Mouse (Mus musculus): ENCODE measurements around the gene Dbi. TPM values are rescaled to one million over a fixed set of nuclear protein-coding genes. Genes with fewer than 3 reads are reported as not detected.

The Dbi gene
- total RNA-seq, 1 experiment, result 259 TPM

- in situ Hi-C loops (cut with MboI; ENCODE audit: low sequenced_read_pairs in 2 of 2, unreplicated experiment in 2 of 2), result no loop called here
- no peaks in the 10 kb centered on the region for H3K9me3 ChIP-seq (ENCODE audit: control insufficient read depth, insufficient read depth, low read depth, low read length)
- H3K9ac ChIP-seq (ENCODE audit: insufficient read depth, low read depth, low read length, poor library complexity, severe bottlenecking), result no peak overlapping the region; the same call in 1 of the 2 replicates
- H3K4me3 ChIP-seq (ENCODE audit: insufficient read depth in 1 of 2, low read depth in 1 of 2, low read length in 2 of 2, poor library complexity in 1 of 2, severe bottlenecking in 1 of 2), result no peak overlapping the region; a peak in 1 of 4 replicates
- H3K36me3 ChIP-seq (ENCODE audit: control insufficient read depth, insufficient read depth, low read length, poor library complexity, severe bottlenecking), result no peaks in the 10 kb centered on the region
- no peak for DNase-seq (ENCODE audit: low read depth, low spot score)
- H3K27ac ChIP-seq (ENCODE audit: insufficient read depth, low read depth, low read length, poor library complexity, severe bottlenecking), result no peak overlapping the region; the same call in 1 of the 2 replicates
- peaks cover 14 to 40% of the 10 kb centered on the region in 2 experiments for H3K4me1 ChIP-seq (ENCODE audit: control insufficient read depth in 2 of 2, insufficient read depth in 2 of 2, low read length in 2 of 2, poor library complexity in 1 of 2)
- no peak for TF ChIP-seq CHD2 (IDR thresholded peaks at IDR 0.05; ENCODE audit: low read depth, low read length)
- TF ChIP-seq ZNF384 (IDR thresholded peaks at IDR 0.05; ENCODE audit: low read depth, low read length), result no peak
- TF ChIP-seq HCFC1 (IDR thresholded peaks at IDR 0.05; ENCODE audit: borderline replicate concordance, insufficient read depth, low read length), result no peak
- TF ChIP-seq ZC3H11A (IDR thresholded peaks at IDR 0.05; ENCODE audit: borderline replicate concordance, low read depth, low read length), result no peak
- no peak for TF ChIP-seq MAFK (IDR thresholded peaks at IDR 0.05; ENCODE audit: insufficient read depth, low read depth, low read length)
Observed at GRCm38 (mm10) chr1:120083921-120084517, 36.9 kb downstream of the Dbi start.

DNA sequence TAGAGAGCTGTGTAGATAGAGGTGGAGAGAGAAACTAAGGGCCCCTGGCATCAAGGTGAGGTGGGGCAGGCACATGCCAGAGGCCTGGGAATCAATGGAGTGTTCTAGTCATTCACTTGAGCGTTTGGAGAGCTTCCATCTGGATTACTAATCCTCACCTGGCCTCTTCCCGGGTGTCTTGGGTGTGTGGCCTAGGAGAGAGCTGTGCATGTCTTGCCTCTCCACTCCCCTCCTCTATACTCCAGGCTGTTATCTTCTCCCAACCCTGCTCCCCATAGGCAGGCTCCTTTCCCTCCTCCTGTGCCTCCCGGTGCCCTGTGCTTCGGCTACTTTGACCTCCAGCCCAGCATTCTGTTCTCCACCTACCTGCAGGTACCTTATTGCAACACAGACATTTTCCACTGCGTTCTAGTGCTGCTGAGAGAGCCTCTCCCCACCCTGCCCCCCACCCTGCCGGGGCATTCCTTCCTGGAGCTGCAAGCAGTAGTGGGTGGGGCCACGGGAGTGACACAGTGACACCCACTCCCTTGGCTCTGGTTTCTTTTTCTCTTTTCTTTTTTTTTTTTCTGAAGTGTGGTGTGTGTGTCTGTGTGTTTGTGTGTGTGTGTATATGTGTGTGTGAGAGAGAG lies 37.8 kb downstream of the Dbi start:
- TF ChIP-seq ZNF384 (IDR thresholded peaks at IDR 0.05; ENCODE audit: low read depth, low read length), result 0 out of 2 replicates have a peak, but pooled peaks have one; percentile 29
- no peak for TF ChIP-seq MAFK (IDR thresholded peaks at IDR 0.05; ENCODE audit: insufficient read depth, low read depth, low read length)
- DNase-seq (ENCODE audit: low read depth, low spot score), result peak; percentile 41
- Histone ChIP-seq H3K36me3 (ENCODE audit: control insufficient read depth, insufficient read depth, low read length, poor library complexity, severe bottlenecking) (no peaks in the 10 kb centered on the region), H3K4me1 (ENCODE audit: control insufficient read depth in 2 of 2, insufficient read depth in 2 of 2, low read length in 2 of 2, poor library complexity in 1 of 2) (peaks cover 16 to 38% of the 10 kb centered on the region in 2 experiments), H3K9me3 (ENCODE audit: control insufficient read depth, insufficient read depth, low read depth, low read length) (no peaks in the 10 kb centered on the region), H3K4me3 (ENCODE audit: insufficient read depth in 1 of 2, low read depth in 1 of 2, low read length in 2 of 2, poor library complexity in 1 of 2, severe bottlenecking in 1 of 2) (peak overlapping the region; percentile 8 to 46; a peak in 2 of 4 replicates), H3K9ac (ENCODE audit: insufficient read depth, low read depth, low read length, poor library complexity, severe bottlenecking) (peak overlapping the region; percentile 62; the same call in 1 of the 2 replicates), H3K27ac (ENCODE audit: insufficient read depth, low read depth, low read length, poor library complexity, severe bottlenecking) (peak overlapping the region; percentile 57; the same call in 1 of the 2 replicates)
- in situ Hi-C loops (cut with MboI; ENCODE audit: low sequenced_read_pairs in 2 of 2, unreplicated experiment in 2 of 2), result no loop called here

DNA sequence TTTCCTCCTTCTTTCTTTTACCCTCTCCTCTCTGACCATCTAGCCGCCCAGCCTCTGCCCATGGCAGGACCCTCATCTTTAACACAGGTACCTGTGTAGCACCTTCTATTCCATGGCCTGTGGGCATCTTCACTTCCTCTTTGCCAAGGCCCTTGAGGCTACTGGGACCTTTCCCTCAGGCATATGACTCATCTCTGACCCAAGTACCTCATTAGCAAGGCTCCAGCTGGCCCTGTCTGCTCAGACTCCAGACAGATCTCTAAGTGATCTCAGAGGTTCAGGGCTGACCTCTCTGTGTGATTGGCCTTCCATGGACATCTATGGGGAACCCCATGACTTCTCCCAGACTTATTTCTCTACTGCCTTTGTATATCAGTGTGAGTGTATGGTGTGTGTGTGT lies 40.2 kb downstream of the Dbi start:
- H3K9me3 ChIP-seq (ENCODE audit: control insufficient read depth, insufficient read depth, low read depth, low read length), result no peaks in the 10 kb centered on the region
- H3K4me1 ChIP-seq (ENCODE audit: control insufficient read depth in 2 of 2, insufficient read depth in 2 of 2, low read length in 2 of 2, poor library complexity in 1 of 2), result peaks cover 17 to 39% of the 10 kb centered on the region in 2 experiments
- TF ChIP-seq HCFC1 (IDR thresholded peaks at IDR 0.05; ENCODE audit: borderline replicate concordance, insufficient read depth, low read length) (no peak), ZC3H11A (IDR thresholded peaks at IDR 0.05; ENCODE audit: borderline replicate concordance, low read depth, low read length) (no peak), ZNF384 (IDR thresholded peaks at IDR 0.05; ENCODE audit: low read depth, low read length) (no peak), MAFK (IDR thresholded peaks at IDR 0.05; ENCODE audit: insufficient read depth, low read depth, low read length) (no peak), CHD2 (IDR thresholded peaks at IDR 0.05; ENCODE audit: low read depth, low read length) (no peak)
- H3K27ac ChIP-seq (ENCODE audit: insufficient read depth, low read depth, low read length, poor library complexity, severe bottlenecking), result no peak overlapping the region
- no peak overlapping the region for H3K4me3 ChIP-seq (ENCODE audit: insufficient read depth in 1 of 2, low read depth in 1 of 2, low read length in 2 of 2, poor library complexity in 1 of 2, severe bottlenecking in 1 of 2)
- in situ Hi-C loops (cut with MboI; ENCODE audit: low sequenced_read_pairs in 2 of 2, unreplicated experiment in 2 of 2), result no loop called here
- DNase-seq (ENCODE audit: low read depth, low spot score), result no peak
- H3K36me3 ChIP-seq (ENCODE audit: control insufficient read depth, insufficient read depth, low read length, poor library complexity, severe bottlenecking), result no peaks in the 10 kb centered on the region
- H3K9ac ChIP-seq (ENCODE audit: insufficient read depth, low read depth, low read length, poor library complexity, severe bottlenecking), result no peak overlapping the region

DNA sequence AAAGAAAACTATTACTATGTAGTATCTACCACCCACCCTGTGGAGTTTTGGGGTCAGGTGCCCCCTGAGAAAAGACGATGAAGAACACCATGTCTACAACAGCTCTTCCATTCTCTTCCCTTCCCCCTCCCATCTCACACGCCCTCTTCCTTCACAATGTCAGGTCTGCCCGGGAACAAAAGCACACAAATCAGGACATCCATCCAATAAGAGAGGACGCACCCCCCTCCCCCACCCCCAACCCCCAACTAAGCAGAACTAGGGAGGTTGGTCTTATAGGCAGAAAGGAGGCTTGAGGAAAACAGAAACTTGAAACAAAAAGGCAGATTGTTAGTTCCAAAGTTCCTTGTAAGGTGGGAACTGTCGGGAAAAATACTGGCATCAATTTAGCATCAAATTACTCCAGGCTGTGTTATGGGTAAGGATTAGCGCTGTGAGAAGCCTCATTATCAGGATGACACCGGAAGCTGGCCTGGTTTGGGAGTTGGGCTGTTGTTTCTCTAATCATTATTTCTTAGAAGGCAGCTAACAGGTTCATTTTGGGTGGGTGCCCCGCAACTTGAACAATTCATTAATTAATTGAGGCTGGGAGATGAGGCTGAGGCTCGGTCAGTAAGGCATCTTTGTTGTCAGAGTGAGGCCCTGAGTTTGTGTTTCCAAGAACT lies 43.0 kb downstream of the Dbi start:
- Histone ChIP-seq H3K4me3 (ENCODE audit: insufficient read depth in 1 of 2, low read depth in 1 of 2, low read length in 2 of 2, poor library complexity in 1 of 2, severe bottlenecking in 1 of 2) (no peak overlapping the region), H3K9ac (ENCODE audit: insufficient read depth, low read depth, low read length, poor library complexity, severe bottlenecking) (no peak overlapping the region; the same call in 1 of the 2 replicates), H3K27ac (ENCODE audit: insufficient read depth, low read depth, low read length, poor library complexity, severe bottlenecking) (peak overlapping the region; percentile 61; the same call in 1 of the 2 replicates), H3K9me3 (ENCODE audit: control insufficient read depth, insufficient read depth, low read depth, low read length) (no peaks in the 10 kb centered on the region), H3K36me3 (ENCODE audit: control insufficient read depth, insufficient read depth, low read length, poor library complexity, severe bottlenecking) (no peaks in the 10 kb centered on the region), H3K4me1 (ENCODE audit: control insufficient read depth in 2 of 2, insufficient read depth in 2 of 2, low read length in 2 of 2, poor library complexity in 1 of 2) (peaks cover 19 to 41% of the 10 kb centered on the region in 2 experiments)
- TF ChIP-seq CHD2 (IDR thresholded peaks at IDR 0.05; ENCODE audit: low read depth, low read length), result no peak
- in situ Hi-C loops (cut with MboI; ENCODE audit: low sequenced_read_pairs in 2 of 2, unreplicated experiment in 2 of 2), result no loop called here
- DNase-seq (ENCODE audit: low read depth, low spot score), result peak; percentile 33
